Mouse (Mus musculus): Measurements from ENCODE around the gene Krtcap2. TPM values are rescaled to one million over a fixed set of nuclear protein-coding genes. Genes with fewer than 3 reads are reported as not detected.

Krtcap2 gene
- polyA plus RNA-seq (2012; ENCODE audit: low replicate concordance): 48.3 and 213 TPM in 2 replicates

DNA sequence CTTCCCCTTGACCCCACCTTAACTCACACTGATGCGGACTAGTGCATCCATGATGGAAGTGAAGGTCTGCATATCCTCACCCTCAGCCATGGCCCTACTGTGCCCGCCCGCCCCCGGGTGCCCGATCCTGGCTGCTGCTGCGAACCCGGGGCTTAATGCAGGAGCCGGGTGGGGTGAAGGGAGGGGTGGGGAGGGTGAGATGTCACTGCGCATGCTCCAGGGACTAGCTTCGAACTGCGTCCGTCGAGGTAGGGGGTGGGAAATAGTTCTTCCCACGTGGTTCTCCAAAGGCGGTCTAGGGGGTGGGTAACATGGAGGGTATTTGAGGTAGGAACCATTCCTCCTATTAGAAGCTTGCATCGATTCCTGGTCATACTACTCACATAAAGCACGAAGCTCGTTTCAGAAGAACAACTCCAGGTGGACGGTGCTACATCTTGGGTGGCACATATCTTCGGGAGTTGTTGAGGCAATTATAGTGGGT lies at the start of gene Krtcap2:
Gene Krtcap2 (plus strand): TSS at position 279 of the 484 bp plus-strand sequence.

DNA sequence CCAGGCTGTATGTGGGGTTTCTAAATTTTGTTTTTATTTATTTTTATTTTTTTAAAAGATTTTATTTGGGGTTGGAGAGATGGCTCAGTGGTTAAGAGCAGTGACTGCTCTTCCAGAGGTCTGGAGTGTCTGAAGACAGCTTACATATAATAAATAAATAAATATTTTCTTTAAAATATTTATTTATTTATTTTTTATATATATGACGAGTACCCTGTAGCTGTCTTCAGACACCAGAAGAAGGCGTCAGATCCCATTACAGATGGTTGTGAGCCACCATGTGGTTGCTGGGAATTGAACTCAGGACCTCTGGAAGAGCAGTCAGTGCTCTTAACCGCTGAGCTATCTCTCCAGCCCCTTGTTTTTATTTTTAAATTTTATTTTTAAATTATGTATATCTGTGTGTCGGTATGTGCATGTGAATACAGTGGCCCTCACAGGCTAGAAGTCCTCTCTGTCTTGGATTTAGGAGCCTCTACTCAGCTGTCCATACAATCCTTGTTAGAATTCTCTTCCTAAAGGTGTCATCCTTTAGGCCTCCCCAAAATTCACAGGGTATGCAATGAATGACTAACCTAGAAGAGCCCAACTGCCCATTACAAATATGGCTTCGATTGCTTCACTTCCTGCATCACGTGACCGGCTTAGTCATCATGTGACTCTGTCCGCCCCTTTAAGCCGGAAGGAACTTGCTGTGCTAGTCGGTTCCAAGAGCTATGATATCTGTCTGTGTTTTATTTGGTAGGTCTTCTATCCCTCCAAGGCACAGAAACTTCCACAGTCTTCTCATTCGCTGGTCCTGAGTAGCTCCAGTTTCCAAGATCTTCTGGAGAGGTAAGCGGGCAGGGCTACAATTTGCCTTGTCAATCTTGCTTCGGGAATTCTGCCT lies 43.3 kb upstream of the Krtcap2 start, which contains the start of gene Gba:
Gene Gba (plus strand): TSS at position 676 of the 889 bp plus-strand sequence.

DNA sequence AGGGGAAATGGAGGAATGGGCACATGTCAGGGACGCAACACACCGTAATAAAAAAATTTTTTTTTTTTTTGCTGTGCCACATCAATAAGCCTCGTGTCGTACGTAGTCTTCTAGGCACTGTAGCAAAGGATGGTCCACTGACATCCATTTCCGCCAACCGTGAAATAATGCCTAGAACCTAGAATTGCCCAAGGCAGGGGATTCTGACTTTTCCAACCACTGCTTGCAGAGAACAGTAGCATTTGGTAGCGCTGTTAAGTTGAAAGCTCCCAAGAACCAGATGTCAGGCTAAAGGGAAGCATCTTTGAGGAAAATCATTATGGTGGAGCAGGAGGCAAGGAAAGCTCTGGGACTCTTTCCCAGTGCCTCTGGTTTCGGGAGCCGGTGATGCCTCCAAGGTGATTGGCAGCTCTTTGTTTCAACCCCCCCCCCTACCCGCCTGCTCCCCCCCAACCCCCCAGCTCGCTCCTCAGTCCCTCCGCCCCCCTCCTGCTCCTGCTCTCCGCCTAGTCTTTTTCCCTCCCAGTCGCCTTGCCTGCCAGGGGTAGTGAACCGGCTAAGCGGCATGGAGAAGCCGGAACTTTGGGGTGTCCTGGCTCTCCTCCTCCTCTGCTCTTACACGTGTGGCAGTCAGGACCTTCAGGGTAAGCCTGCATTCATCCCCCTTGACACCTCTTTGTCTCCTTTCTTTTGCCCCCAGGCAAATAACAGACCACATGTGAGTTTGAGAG lies 30.9 kb upstream of the Krtcap2 start, which contains the start of gene Thbs3:
Gene Thbs3 (plus strand): TSS at position 500 of the 731 bp plus-strand sequence.

DNA sequence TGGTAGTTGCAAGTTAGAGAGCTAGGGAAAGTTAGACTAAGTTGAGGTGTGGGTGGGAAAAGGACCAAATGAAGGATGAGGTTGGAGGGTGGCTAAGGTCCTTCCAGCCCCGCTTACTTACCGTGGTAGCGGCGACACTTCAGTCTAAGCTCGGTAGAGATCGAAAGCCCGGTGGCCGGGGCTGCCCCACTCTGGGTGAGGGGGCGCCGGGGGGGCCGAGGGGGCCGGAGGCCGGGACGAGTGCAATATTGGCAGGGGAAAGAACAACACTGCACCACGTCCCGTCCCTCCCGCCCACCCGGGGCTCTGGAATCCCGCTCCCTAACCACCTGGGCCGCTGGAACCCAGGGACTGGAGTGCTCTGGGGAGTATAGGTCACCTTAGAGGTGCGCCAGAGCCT lies 18.9 kb upstream of the Krtcap2 start, which contains the start of gene Mtx1:
Gene Mtx1 (minus strand): TSS at position 189 of the 400 bp plus-strand sequence.

DNA sequence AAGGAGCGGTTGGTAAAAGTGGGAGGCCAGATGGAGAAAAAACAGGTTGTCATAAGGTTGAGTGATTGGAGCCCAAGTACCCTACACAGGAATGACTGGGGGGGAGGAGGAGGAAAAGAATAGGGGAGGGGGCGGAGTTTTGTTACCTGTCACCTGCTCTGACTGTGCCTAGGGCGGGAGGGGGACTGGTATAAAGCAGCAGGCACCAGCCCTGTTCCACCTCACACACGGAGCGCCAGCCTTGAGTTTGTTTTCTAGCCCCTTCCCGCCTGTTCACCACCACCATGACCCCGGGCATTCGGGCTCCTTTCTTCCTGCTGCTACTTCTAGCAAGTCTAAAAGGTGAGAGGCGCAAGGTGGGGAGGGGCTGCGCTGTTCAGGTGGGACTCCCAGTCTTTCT lies 16.9 kb upstream of the Krtcap2 start, which contains the start of gene Muc1:
Gene Muc1 (plus strand): TSS at position 222 of the 400 bp plus-strand sequence.

DNA sequence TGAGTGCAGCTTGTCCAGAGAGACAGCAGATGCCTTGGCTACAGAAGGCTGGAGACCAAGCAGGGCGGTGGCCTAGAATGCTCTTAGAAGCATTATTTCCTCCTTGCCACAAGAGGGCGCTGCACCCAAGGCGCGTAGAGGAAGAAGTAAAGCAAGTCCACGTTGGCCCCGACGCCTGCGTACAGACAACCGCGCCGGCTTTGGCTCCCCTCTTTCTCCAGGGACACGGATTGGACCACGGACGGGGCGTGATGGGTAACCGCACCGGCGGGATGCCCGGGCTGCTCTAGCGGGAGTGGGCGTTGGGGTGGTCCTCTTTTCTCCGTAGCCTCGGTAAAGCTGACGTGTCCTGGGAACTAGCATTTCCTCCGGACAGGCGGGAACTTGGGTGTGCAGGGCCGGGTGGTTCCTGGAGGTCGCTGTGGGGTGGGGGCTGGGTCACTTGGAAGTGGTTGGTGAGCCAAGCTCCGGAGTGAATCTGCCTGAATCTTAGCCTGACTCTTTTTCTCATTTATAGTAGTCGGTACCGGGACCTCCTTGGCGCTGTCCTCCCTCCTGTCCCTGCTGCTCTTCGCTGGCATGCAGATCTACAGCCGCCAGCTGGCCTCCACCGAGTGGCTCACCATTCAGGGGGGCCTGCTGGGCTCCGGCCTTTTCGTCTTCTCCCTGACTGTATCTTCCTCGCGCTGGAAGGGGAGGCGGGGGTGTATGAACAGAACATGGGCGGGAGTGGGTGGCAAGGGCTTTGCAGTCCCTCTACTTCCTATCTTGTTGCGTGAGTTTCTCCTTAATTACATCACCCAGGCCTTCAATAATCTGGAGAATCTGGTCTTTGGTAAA lies 715 bp downstream of the Krtcap2 start, which contains the start of gene Trim46:
Gene Trim46 (minus strand): TSS at position 49 of the 840 bp plus-strand sequence.

DNA sequence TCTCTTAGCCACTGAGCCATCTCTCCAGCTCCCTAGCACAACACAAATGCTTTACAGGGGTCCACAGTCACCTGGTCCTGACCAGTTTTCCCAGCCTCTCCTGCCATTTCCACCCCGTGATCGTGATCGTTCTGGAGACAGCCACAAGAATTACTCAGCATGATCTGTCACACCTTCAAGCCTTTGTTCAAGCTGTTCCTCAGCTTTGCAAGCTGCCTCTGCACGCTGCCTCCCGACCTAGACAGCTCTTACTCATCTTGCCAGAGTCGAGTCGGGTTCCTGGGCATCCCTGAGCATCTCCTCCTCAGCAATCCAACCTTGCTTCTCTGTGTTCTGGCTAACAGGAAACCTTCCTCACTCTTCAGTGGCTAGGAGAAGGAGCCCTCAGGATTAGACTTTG lies 13.3 kb downstream of the Krtcap2 start, which contains the start of gene Dpm3:
Gene Dpm3 (plus strand): TSS at position 283 of the 400 bp plus-strand sequence.

DNA sequence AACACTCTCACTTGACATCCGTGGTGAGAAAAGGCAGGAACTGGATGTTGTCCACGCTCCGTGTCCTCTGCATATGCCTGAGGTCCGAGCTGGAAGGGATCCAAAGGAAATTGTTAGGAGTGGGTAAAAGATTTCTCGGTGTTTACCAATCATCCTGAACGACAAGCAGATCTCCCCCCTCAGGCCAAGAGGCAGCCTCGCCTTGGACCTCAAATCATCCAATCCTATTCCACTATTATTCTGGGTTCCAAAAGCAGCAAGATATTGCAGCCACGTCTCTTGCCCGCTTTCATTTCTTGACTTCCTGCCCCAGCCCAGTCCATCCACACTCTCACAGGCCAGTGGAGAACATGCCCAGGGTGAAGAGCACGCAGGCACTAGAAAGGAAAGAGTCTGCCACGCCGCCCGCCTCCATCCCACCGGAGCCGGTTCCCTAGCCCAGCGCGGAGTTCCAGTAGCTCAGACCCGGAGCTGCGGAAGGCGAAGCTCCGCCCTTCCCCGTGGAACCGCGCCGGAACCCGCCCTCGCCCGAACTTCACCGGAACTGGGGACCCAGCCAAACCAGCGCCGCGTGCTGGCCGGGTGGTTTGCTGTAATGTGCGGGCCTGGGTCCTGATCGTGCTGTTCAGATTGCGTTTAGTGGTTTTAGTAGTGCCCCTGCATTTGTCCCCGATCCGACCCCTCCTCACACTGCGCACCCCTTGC lies 24.4 kb downstream of the Krtcap2 start, which contains the start of gene Slc50a1:
Gene Slc50a1 (minus strand): TSS at position 520 of the 705 bp plus-strand sequence.

DNA sequence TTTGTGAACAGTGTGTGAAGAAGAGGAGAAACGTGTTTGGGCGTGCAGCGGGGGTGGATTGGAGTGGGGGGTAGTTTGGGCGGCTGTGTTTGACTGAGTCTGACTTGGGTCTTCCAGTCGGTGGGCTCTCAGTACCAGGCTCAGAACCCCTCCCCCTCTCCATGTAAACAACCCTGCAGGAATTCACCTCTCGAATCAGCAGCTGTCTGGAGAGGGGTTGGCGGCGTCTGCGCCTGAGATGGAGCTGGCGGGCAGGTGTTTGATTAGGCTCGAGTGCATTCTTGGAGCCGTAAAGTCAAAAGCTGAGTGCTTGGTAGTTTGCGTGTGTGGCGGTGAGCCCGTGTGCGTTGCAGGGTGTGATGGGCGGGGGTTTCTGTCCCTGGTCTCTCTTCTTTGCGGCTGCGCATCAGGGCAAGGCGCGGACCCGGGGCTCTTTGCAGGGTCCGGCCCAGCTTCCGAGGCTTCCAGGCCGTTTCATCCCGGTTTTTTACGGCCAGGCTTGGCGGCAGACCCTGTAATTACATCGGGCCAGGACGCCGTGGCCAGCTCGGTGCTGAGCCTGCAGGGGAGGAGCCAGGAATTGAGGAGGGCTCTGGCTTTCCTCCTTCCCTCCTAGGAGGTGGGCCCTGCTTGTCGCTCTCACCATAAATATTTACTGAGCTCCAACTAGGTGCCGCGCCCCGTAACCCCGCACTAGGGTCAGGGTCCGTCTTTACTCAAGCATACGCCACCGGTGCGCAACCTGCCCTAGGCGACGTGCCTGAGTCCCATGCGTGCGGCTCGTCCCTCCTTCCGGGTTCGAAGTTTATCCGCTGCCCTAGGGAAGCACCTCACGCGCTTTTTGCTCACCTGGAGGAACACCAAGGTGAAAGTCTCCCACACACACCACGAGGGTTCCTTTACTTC lies 35.1 kb downstream of the Krtcap2 start, which contains the start of gene Efna1:
Gene Efna1 (minus strand): TSS at position 537 of the 906 bp plus-strand sequence.

Other genes with a start within 250 kb of the Krtcap2 start
- gene Rusc1, start 152.7 kb upstream of the Krtcap2 start, polyA plus RNA-seq (2012; ENCODE audit: low replicate concordance): 12.2 and 18.4 TPM in 2 replicates
- 1.5 and 5.4 TPM in 2 replicates for gene Gm43738, start 144.9 kb upstream of the Krtcap2 start, polyA plus RNA-seq (2012; ENCODE audit: low replicate concordance)
- 2.5 and 4.7 TPM in 2 replicates for gene Fdps, start 144.0 kb upstream of the Krtcap2 start, polyA plus RNA-seq (2012; ENCODE audit: low replicate concordance)
- gene Pklr, start 109.8 kb upstream of the Krtcap2 start, polyA plus RNA-seq (2012; ENCODE audit: low replicate concordance): 289 and 608 TPM in 2 replicates
- 0.42 and 0.53 TPM in 2 replicates for gene Hcn3, start 85.8 kb upstream of the Krtcap2 start, polyA plus RNA-seq (2012; ENCODE audit: low replicate concordance)
- gene Clk2, start 81.2 kb upstream of the Krtcap2 start, polyA plus RNA-seq (2012; ENCODE audit: low replicate concordance): 23.7 and 40.4 TPM in 2 replicates
- gene Scamp3, start 68.5 kb upstream of the Krtcap2 start, polyA plus RNA-seq (2012; ENCODE audit: low replicate concordance): 198 and 209 TPM in 2 replicates
- 55.0 and 89.5 TPM in 2 replicates for gene Fam189b, start 62.8 kb upstream of the Krtcap2 start, polyA plus RNA-seq (2012; ENCODE audit: low replicate concordance)
- 5.4 and 6.8 TPM in 2 replicates for gene Gba, start 43.0 kb upstream of the Krtcap2 start, polyA plus RNA-seq (2012; ENCODE audit: low replicate concordance)
- 0.07 and 0.12 TPM in 2 replicates for gene Thbs3, start 30.8 kb upstream of the Krtcap2 start, polyA plus RNA-seq (2012; ENCODE audit: low replicate concordance)
- gene Mtx1, start 18.9 kb upstream of the Krtcap2 start, polyA plus RNA-seq (2012; ENCODE audit: low replicate concordance): 448 and 636 TPM in 2 replicates
- 0.77 TPM in 1 of 2 replicates, not detected in the other for gene Muc1, start 16.9 kb upstream of the Krtcap2 start, polyA plus RNA-seq (2012; ENCODE audit: low replicate concordance)
- gene Trim46, start 343 bp downstream of the Krtcap2 start, polyA plus RNA-seq (2012; ENCODE audit: low replicate concordance): 2.6 and 5.4 TPM in 2 replicates
- 175 and 302 TPM in 2 replicates for gene Dpm3, start 13.4 kb downstream of the Krtcap2 start, polyA plus RNA-seq (2012; ENCODE audit: low replicate concordance)
- gene Slc50a1, start 24.6 kb downstream of the Krtcap2 start, polyA plus RNA-seq (2012; ENCODE audit: low replicate concordance): 10.0 and 13.3 TPM in 2 replicates
- gene Efna1, start 35.2 kb downstream of the Krtcap2 start, polyA plus RNA-seq (2012; ENCODE audit: low replicate concordance): 0.14 and 1.4 TPM in 2 replicates
- not detected in 2 replicates for gene Efna3, start 77.0 kb downstream of the Krtcap2 start, polyA plus RNA-seq (2012; ENCODE audit: low replicate concordance)
- gene Efna4, start 92.1 kb downstream of the Krtcap2 start, polyA plus RNA-seq (2012; ENCODE audit: low replicate concordance): 0.39 and 0.50 TPM in 2 replicates
- 28.1 and 30.7 TPM in 2 replicates for gene Adam15, start 104.0 kb downstream of the Krtcap2 start, polyA plus RNA-seq (2012; ENCODE audit: low replicate concordance)
- gene Dcst2, start 116.0 kb downstream of the Krtcap2 start, polyA plus RNA-seq (2012; ENCODE audit: low replicate concordance): not detected in 2 replicates
- not detected in 2 replicates for gene Dcst1, start 119.3 kb downstream of the Krtcap2 start, polyA plus RNA-seq (2012; ENCODE audit: low replicate concordance)
- 48.8 and 81.5 TPM in 2 replicates for gene Zbtb7b, start 148.8 kb downstream of the Krtcap2 start, polyA plus RNA-seq (2012; ENCODE audit: low replicate concordance)
- gene Lenep, start 156.8 kb downstream of the Krtcap2 start, polyA plus RNA-seq (2012; ENCODE audit: low replicate concordance): not detected in 2 replicates
- 6.2 and 29.0 TPM in 2 replicates for gene Flad1, start 165.9 kb downstream of the Krtcap2 start, polyA plus RNA-seq (2012; ENCODE audit: low replicate concordance)
- 26.6 and 26.7 TPM in 2 replicates for gene Cks1b, start 172.4 kb downstream of the Krtcap2 start, polyA plus RNA-seq (2012; ENCODE audit: low replicate concordance)
- 159 TPM in 2 replicates for gene Shc1, start 172.5 kb downstream of the Krtcap2 start, polyA plus RNA-seq (2012; ENCODE audit: low replicate concordance)
- gene Pygo2, start 184.2 kb downstream of the Krtcap2 start, polyA plus RNA-seq (2012; ENCODE audit: low replicate concordance): 423 and 488 TPM in 2 replicates
- 12.7 and 17.4 TPM in 2 replicates for gene Pbxip1, start 190.7 kb downstream of the Krtcap2 start, polyA plus RNA-seq (2012; ENCODE audit: low replicate concordance)
- 1.3 and 13.0 TPM in 2 replicates for gene Pmvk, start 208.6 kb downstream of the Krtcap2 start, polyA plus RNA-seq (2012; ENCODE audit: low replicate concordance)

Measured in leukemia stem cell, adult 10-12 weeks (primary cell).